Mouse (Mus musculus) neutrophil, adult 5-6 weeks (primary cell): ENCODE measurements around the gene Mrpl1. TPM values are rescaled to one million over a fixed set of nuclear protein-coding genes. Genes with fewer than 3 reads are reported as not detected.

ENCODE experiments used
- ATAC-seq: fragments of 151-379, 151-347 bp; 2 replicates; pipeline ENCODE4 v1.8.0; 2017; ENCODE audit warnings: mild to moderate bottlenecking, moderate TSS enrichment; ENCODE audit not compliant: insufficient number of reproducible peaks, poor library complexity, low FRiP score, severe bottlenecking; ENCODE audit errors: extremely low read depth
- total RNA-seq: library from RNA; stranded (forward); fragments of 200-1000 nt; gene quantifications from 2 replicates; pipeline ENCODE4 v1.2.3, GENCODE M21; 2017

Mrpl1 gene
- total RNA-seq, 1 experiment from 2014 or later, result 30.8 TPM

- no peak for ATAC-seq
Observed at GRCm38 (mm10) chr5:96200269-96200668, 9.0 kb upstream of the Mrpl1 start.

DNA sequence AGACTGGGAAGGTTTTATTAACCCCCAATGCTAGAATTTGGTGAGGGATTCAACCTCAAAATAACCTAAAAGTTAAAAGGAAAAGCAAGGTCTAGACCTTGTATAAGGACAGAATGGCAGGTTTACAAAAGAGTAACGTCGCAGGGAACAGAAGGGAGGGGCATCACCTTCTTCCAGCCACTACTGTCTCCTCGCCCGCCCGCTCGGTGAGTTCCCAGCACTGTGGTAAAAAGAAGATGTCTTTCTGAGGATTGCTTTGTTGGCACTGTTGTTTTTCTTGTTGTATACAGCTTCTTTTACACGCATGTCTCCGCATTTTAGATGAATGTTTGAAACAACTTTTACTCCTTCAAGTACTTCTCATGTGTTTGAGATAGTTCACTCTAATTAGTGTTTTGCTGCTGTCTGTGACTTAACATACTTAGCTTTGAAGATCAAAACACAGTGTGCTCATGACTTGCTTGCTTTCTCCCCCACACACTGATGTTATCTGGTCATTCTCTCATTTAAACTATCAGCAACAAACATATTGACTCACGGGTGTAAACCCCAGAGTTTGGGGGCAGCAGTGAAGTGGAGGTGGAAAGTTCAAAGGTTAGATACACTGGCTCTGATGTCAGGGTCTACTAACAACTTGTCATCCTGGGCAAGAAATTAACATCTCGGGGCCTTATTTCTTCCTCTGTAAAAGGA, 7.7 kb upstream of the Mrpl1 start:
- no peak for ATAC-seq

- no peak for ATAC-seq
Observed at GRCm38 (mm10) chr5:96206897-96207296, 2.4 kb upstream of the Mrpl1 start.

DNA sequence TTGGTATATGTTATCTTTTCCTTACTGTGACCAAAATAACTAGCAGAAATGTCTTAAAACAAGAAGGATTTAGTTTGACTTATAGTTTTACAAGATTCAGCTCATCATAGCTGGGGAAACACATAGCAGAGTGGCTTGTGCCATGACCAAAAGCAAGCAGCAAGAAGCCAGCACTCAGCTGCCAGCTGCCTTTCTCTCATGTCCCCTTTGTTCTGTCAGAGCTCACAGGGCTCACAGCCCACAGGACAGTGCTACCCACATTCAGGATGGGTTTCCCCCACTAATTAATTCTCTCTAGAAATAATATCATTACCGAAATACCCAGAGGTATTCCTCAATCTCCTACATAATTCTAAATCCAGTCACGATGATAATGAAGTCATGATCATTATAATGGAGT, 1.8 kb upstream of the Mrpl1 start:
- no peak for ATAC-seq

GRCm38 (mm10) chr5:96208543-96208942, 750 bp upstream of the Mrpl1 start:
- no peak for ATAC-seq

DNA sequence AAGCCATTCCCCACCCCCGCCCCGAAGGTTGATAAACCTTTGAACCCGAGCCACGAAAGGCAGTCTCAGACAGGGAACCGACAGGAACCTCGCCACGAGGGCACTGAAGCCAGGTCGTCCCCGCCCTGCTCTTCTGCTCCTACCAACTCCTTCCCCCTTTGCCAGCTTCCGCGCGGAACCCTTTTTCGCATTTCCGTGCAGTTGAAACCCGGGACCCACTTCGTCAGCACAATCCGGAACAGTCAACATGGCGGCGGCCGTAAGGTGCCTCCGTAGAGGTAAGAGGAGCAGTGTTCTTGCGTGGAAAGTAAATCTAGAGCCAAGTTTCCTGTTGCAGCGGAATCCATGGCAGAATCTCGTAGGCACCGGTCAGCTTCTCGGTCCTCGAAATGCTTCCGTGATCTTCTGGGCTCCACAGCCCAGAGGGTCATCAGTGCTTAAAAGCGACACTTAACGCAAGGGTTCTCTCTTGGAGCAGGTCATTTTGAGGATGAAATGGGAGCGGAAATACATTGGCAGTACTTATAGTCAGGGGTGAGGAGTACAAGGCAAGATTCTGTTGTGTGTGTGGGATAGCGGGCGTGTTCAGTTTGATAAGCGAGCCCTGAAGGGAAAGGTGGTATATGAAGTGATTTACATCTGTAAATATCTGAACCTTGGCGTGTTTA, 757 bp downstream of the Mrpl1 start:
- ATAC-seq, result peak; percentile 99

GRCm38 (mm10) chr5:96218648-96219047, 9.4 kb downstream of the Mrpl1 start:
- ATAC-seq, result no peak

- no peak for ATAC-seq
Observed at GRCm38 (mm10) chr5:96219512-96219911, 10.2 kb downstream of the Mrpl1 start.

GRCm38 (mm10) chr5:96221298-96221697, 12.0 kb downstream of the Mrpl1 start:
- no peak for ATAC-seq

DNA sequence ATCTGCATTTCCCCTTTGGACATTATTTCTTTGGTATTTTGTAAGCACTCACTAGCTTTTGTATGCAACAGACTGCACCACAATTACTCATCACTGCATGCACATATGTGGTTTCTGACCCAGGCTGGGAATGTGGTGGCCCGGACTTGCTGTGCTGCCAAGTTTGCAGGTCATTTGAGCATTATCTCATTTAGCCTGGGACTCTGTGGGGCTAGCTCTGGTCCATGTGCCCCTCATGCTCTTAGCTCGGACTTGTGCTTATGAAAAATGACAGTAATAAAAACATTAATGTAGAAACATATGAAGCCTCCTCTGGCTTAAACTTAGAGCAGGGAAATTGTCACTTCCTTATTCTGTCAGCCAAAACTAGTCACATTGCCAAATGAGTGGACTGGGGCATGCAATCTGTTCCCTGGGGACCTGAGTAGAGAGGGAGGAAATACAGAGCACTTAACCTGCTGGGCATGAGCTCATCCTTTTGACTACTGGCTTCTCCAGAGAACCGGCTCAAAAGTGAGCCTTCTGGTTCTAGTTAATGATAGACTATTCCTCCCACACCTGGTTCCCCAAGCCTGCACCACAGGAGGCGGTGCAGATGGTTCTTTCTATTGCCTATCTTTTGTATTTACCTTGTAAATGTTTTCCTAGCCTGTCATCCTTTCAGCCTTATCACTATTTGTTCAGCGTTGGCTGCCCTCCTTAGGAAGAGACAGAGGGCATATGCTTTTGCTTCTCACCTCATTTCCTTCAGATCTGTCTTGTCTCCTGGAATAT, 12.7 kb downstream of the Mrpl1 start:
- ATAC-seq, result peak; percentile 95

- ATAC-seq, result no peak
Observed at GRCm38 (mm10) chr5:96222964-96223363, 13.7 kb downstream of the Mrpl1 start.

DNA sequence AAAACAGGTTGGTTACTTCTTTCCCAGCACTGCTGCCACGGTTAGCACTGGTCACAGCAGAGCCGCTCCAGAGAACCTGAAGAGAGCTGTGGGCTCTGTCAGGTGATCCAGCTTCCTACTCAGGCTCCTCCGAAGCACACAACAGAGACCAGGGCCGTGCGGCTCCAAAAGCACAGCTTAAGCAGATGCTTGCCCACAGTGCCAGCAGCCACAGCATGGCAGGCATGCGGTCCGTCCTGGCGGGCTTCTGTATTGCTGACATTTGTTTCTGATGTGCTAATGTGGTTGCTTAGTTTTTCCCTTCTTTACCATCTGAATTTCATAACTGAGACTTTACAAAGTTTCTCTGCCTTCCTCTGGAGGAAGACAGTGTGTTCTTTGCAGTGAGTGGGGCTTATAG, 17.2 kb downstream of the Mrpl1 start:
- no peak for ATAC-seq

- no peak for ATAC-seq
Observed at GRCm38 (mm10) chr5:96228967-96229366, 19.7 kb downstream of the Mrpl1 start.

- no peak for ATAC-seq
Observed at GRCm38 (mm10) chr5:96238797-96239196, 29.5 kb downstream of the Mrpl1 start.

DNA sequence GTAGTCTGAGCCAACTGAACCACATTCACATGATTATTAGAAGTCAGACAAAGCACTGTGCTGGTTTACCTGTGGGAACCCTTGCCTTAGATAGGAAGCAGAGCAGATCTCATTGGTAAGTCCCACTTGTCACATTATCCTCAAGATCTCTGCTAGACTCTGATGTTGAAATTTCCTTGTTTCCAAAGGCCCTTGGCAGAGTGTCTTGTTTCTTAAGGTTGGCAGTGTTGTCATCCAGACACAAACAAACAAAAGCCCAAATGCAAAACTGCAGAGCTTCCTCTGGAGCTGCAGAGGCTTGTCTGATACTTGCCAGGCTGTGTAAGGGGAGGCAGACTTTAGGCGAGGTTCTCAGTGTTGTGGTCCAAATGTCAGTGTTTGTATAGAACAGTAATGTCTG, 31.6 kb downstream of the Mrpl1 start:
- no peak for ATAC-seq

- peak; percentile 75 for ATAC-seq
Observed at GRCm38 (mm10) chr5:96244511-96244910, 35.2 kb downstream of the Mrpl1 start.

- no peak for ATAC-seq
Observed at GRCm38 (mm10) chr5:96253995-96254394, 44.7 kb downstream of the Mrpl1 start.

DNA sequence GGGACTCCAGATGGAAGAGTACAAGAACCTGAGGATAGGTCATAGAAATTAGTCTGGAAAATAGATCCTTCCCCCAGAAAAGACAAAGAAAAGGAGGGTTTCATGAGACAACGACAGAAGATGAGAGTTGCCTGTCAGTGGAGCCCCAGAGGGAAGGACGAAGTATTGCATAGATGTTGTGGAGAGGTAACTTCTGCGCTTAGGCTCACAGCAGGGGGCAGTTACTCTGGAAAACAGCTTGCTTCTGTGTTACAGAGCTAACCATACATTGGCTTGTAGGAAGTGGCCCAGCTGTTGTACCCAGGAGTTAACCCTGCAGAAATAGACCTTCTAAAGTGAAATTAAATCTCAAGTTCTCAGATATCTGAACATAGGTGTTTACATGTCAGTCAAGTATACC, 45.9 kb downstream of the Mrpl1 start:
- no peak for ATAC-seq

DNA sequence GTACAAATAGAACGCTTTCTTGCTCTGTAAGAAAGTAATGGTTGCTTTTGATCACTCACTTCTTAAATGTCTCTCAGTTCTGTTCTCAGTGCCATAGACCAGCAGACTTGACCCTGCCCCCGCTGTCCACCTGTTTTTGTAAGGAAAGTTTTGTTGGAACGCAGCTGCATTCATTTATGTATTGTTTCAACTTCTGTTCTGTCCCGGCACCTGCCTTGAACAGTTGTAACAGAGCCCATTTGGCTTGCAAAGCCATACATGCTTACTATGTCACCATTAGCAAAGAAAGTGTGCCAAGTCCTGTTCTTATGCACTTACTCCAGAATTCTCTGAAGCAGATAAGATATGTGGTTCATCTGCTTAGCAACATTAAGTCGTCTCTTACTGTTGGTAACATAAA, 48.9 kb downstream of the Mrpl1 start:
- ATAC-seq, result no peak
